Mouse (Mus musculus) thymus, adult 2 months (tissue): Measurements from ENCODE around the gene Olfr304.

Experiments
- CTCF ChIP-seq: fragments of 200-500 bp; IDR thresholded peaks from 2 replicates; pipeline ENCODE4 v1.5.1; 2012; ENCODE audit warnings: mild to moderate bottlenecking, control low read depth, low read length, moderate library complexity, borderline replicate concordance; ENCODE audit not compliant: control insufficient read depth, poor library complexity, insufficient read depth; ENCODE audit errors: extremely low read depth
- POLR2A ChIP-seq: fragments of 200-500 bp; IDR thresholded peaks from 2 replicates; pipeline ENCODE4 v1.6.1; 2012; ENCODE audit warnings: mild to moderate bottlenecking, low read length, control low read depth, moderate library complexity; ENCODE audit not compliant: control insufficient read depth, poor library complexity, insufficient read depth; ENCODE audit errors: extremely low read depth

- TF ChIP-seq CTCF (no peak), POLR2A (no peak)
Measured at GRCm38 (mm10) chr7:86344253-86344652, 42.2 kb downstream of the Olfr304 start.
